Mouse (Mus musculus): Measurements from ENCODE around the gene Ppm1m.

GRCm38 (mm10) chr9:106231816-106232215, 32.3 kb upstream of the Ppm1m start:
- no peak for TF ChIP-seq POLR2A (IDR thresholded peaks at IDR 0.05; ENCODE audit: insufficient read length, low read depth)
- TF ChIP-seq USF1 (IDR thresholded peaks at IDR 0.05; ENCODE audit: low read depth), result no peak
- TF ChIP-seq MAX (IDR thresholded peaks at IDR 0.05; ENCODE audit: low read depth), result no peak
- TF ChIP-seq CEBPB (IDR thresholded peaks at IDR 0.05; ENCODE audit: insufficient read depth, poor library complexity, severe bottlenecking), result no peak
- no peak for TF ChIP-seq POLR2AphosphoS2 (IDR thresholded peaks at IDR 0.05; ENCODE audit: insufficient read length, low read depth)
- TF ChIP-seq TCF12 (IDR thresholded peaks at IDR 0.05; ENCODE audit: insufficient read depth, poor library complexity, severe bottlenecking), result no peak
- no peak for TF ChIP-seq MYOG (IDR thresholded peaks at IDR 0.05; ENCODE audit: control insufficient read depth in 1 of 3, insufficient read depth in 1 of 3, insufficient read length in 2 of 3, low read depth in 2 of 3)

All from myocyte (in vitro differentiated cells).